Mouse (Mus musculus) adrenal gland, postnatal 25 days (tissue): ENCODE results near the gene Pan2. TPM values are rescaled to one million over a fixed set of nuclear protein-coding genes. Genes with fewer than 3 reads are reported as not detected.

Experiments used
- total RNA-seq: library from RNA; stranded (reverse); gene quantifications from 2 replicates; pipeline ENCODE4 v1.2.3, GENCODE M21; 2021

Gene Pan2
- total RNA-seq, 1 experiment from 2014 or later, result 32.7 TPM

Other genes starting within 250 kb of the Pan2 start
- gene Ptges3, start 244.4 kb upstream of the Pan2 start, total RNA-seq, result 167 and 204 TPM in 2 replicates
- gene Atp5b, start 220.1 kb upstream of the Pan2 start, total RNA-seq, result 2,437 and 2,492 TPM in 2 replicates
- gene Baz2a, start 211.8 kb upstream of the Pan2 start, total RNA-seq, result 52.2 and 73.2 TPM in 2 replicates
- gene Rbms2, start 123.0 kb upstream of the Pan2 start, total RNA-seq, result 84.6 and 85.7 TPM in 2 replicates
- gene Gls2, start 108.9 kb upstream of the Pan2 start, total RNA-seq, result 1.3 and 5.5 TPM in 2 replicates
- gene Spryd4, start 91.5 kb upstream of the Pan2 start, total RNA-seq, result 15.3 and 18.0 TPM in 2 replicates
- not detected in 2 replicates for gene Mip, start 77.5 kb upstream of the Pan2 start, total RNA-seq
- gene Timeless, start 71.3 kb upstream of the Pan2 start, total RNA-seq, result 14.1 and 20.7 TPM in 2 replicates
- 0.30 and 2.8 TPM in 2 replicates for gene Apon, start 49.2 kb upstream of the Pan2 start, total RNA-seq
- 9.7 and 10.0 TPM in 2 replicates for gene Apof, start 34.7 kb upstream of the Pan2 start, total RNA-seq
- 37.2 and 52.6 TPM in 2 replicates for gene Stat2, start 32.8 kb upstream of the Pan2 start, total RNA-seq
- not detected in 2 replicates for gene Il23a, start 4.6 kb upstream of the Pan2 start, total RNA-seq
- 164 and 206 TPM in 2 replicates for gene Cnpy2, start 19.1 kb downstream of the Pan2 start, total RNA-seq
- gene Cs, start 34.4 kb downstream of the Pan2 start, total RNA-seq, result 287 and 317 TPM in 2 replicates
- gene Coq10a, start 65.7 kb downstream of the Pan2 start, total RNA-seq, result 74.4 and 80.2 TPM in 2 replicates
- 72.3 and 75.1 TPM in 2 replicates for gene Ankrd52, start 73.8 kb downstream of the Pan2 start, total RNA-seq
- not detected in 2 replicates for gene Slc39a5, start 97.9 kb downstream of the Pan2 start, total RNA-seq
- gene Nabp2, start 108.2 kb downstream of the Pan2 start, total RNA-seq, result 74.6 and 75.0 TPM in 2 replicates
- 35.9 and 44.4 TPM in 2 replicates for gene Rnf41, start 108.3 kb downstream of the Pan2 start, total RNA-seq
- 107 and 125 TPM in 2 replicates for gene Smarcc2, start 155.9 kb downstream of the Pan2 start, total RNA-seq
- 791 and 820 TPM in 2 replicates for gene Myl6, start 190.8 kb downstream of the Pan2 start, total RNA-seq
- 5.0 and 6.9 TPM in 2 replicates for gene Myl6b, start 195.3 kb downstream of the Pan2 start, total RNA-seq
- 18.1 and 22.9 TPM in 2 replicates for gene Esyt1, start 222.5 kb downstream of the Pan2 start, total RNA-seq
- gene Zc3h10, start 244.4 kb downstream of the Pan2 start, total RNA-seq, result 9.1 and 13.6 TPM in 2 replicates
- gene Rpl41, start 246.0 kb downstream of the Pan2 start, total RNA-seq, result 2,617 and 2,671 TPM in 2 replicates